Mouse (Mus musculus): ENCODE data around the gene Bbs10.

GRCm38 (mm10) chr10:111257358-111257757, 41.1 kb upstream of the Bbs10 start:
- no peak for TF ChIP-seq CTCF (IDR thresholded peaks at IDR 0.05; ENCODE audit: low read depth)
- TF ChIP-seq EP300 (IDR thresholded peaks at IDR 0.05; ENCODE audit: low read depth) = no peak
